Mouse (Mus musculus): ENCODE data around the gene Hist1h3b.

Hist1h3b gene

GRCm38 (mm10) chr13:23739069-23739921, 12.8 kb upstream of the Hist1h3b start:
- DNase-seq = peak; percentile 95

- DNase-seq = no peak
Observed at GRCm38 (mm10) chr13:23739922-23740252, 12.2 kb upstream of the Hist1h3b start.

- no peak for DNase-seq
Observed at GRCm38 (mm10) chr13:23740256-23740840, 11.7 kb upstream of the Hist1h3b start.

- no peak for DNase-seq
Observed at GRCm38 (mm10) chr13:23740910-23741309, 11.2 kb upstream of the Hist1h3b start.

GRCm38 (mm10) chr13:23742007-23742406, 10.1 kb upstream of the Hist1h3b start:
- no peak for DNase-seq

GRCm38 (mm10) chr13:23743215-23743614, 8.9 kb upstream of the Hist1h3b start:
- DNase-seq = no peak

- DNase-seq = no peak
Observed at GRCm38 (mm10) chr13:23743963-23744362, 8.1 kb upstream of the Hist1h3b start.

- no peak for DNase-seq
Observed at GRCm38 (mm10) chr13:23744421-23745380, 7.4 kb upstream of the Hist1h3b start.

- peak; percentile 79 for DNase-seq
Observed at GRCm38 (mm10) chr13:23745381-23746161, 6.5 kb upstream of the Hist1h3b start, which contains the start of gene Hist1h3c. TSS of gene Hist1h3c (minus strand) at chr13:23745602.

GRCm38 (mm10) chr13:23746201-23747080, 5.6 kb upstream of the Hist1h3b start, which contains the start of gene Hist1h2bb:
TSS of gene Hist1h2bb (plus strand) at chr13:23746734.
- DNase-seq = peak; percentile 84

GRCm38 (mm10) chr13:23747081-23747891, 4.8 kb upstream of the Hist1h3b start:
- DNase-seq = no peak

- no peak for DNase-seq
Observed at GRCm38 (mm10) chr13:23747892-23748288, 4.2 kb upstream of the Hist1h3b start.

GRCm38 (mm10) chr13:23749563-23750121, 2.4 kb upstream of the Hist1h3b start:
- no peak for DNase-seq

- DNase-seq = peak; percentile 62
Observed at GRCm38 (mm10) chr13:23750839-23751477, 1.1 kb upstream of the Hist1h3b start, which contains the start of gene Hist1h2ab. TSS of gene Hist1h2ab (plus strand) at chr13:23751126.

GRCm38 (mm10) chr13:23751478-23751956, 550 bp upstream of the Hist1h3b start:
- DNase-seq = peak; percentile 22

GRCm38 (mm10) chr13:23752742-23753172, 690 bp downstream of the Hist1h3b start:
- DNase-seq = no peak

GRCm38 (mm10) chr13:23753314-23754078, 1.4 kb downstream of the Hist1h3b start:
- no peak for DNase-seq

GRCm38 (mm10) chr13:23755000-23755399, 2.9 kb downstream of the Hist1h3b start:
- no peak for DNase-seq

All from cerebellum, adult 9-11 months (tissue).